Mouse (Mus musculus) Patski (cell line): ENCODE results near the gene Tmem132a. TPM values are rescaled to one million over a fixed set of nuclear protein-coding genes. Genes with fewer than 3 reads are reported as not detected.

Experiments used
- ATAC-seq: fragments of 100-300 bp; one replicate; pipeline ENCODE4 v1.8.0; 2021
- CTCF ChIA-PET: fragments of 350-600 bp; sonication (Branson Sonifier 250); formaldehyde crosslinking; loops from one replicate; lab custom pipeline; 2022; ENCODE audit warnings: inconsistent platforms; lab: Charles Lee
- POLR2A ChIA-PET: fragments of 350-600 bp; sonication (Branson Sonifier 250); formaldehyde crosslinking; loops from one replicate; lab custom pipeline; 2022; ENCODE audit warnings: antibody characterized with exemption, inconsistent platforms; lab: Charles Lee
- DNase-seq: peaks from one replicate; pipeline ENCODE4 v3.0.0-alpha.2; 2011; ENCODE audit warnings: low read depth, low spot score
- H3K27me3 ChIP-seq: fragments of 371-371 bp; one replicate; pipeline ENCODE4 v1.5.1; 2021
- CTCF ChIP-seq: fragments of 100-300 bp; IDR thresholded peaks from one replicate; pipeline ENCODE4 v1.5.1; 2021
- in situ Hi-C: fragments of 300-500 bp; cut with MboI; formaldehyde crosslinking; loops from 3 replicates; pipeline ENCODE4 v1.11.1; 2018; ENCODE audit warnings: low pct_unique_long_range_greater_than_20kb, mixed read lengths
- polyA plus RNA-seq: library from polyadenylated mRNA; unstranded; gene quantifications from one replicate; pipeline ENCODE4 v1.2.3, GENCODE M21; 2021

Tmem132a gene
- polyA plus RNA-seq, 1 experiment from 2014 or later = 114 TPM

DNA sequence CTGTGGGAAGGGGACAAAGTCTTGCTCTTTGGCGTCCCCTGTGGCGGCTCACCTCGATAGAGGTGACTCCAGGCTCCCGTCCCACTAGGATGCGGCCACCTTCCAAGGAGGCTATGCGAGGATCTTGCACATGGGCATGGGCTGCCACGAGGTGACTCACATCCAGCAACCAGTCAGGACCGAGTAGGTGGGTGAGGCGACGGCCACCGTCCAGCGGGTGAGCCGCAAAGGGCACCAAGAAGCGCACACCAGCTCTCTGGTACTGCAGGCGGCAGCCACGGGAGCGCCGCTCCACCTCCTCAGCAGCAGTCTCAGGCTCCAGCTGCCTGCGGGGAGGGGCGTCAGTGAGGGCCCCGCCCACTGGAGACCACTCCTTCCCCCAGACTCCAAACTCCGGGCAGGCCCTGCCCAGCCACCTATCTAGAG, 9.7 kb downstream of the Tmem132a start:
- in situ Hi-C loops = no loop called here
- ATAC-seq (no peak), DNase-seq (no peak)
- no peaks in the 10 kb centered on the region for H3K27me3 ChIP-seq
- POLR2A ChIA-PET = interaction anchor here (0.7 kb wide), 1 partner anchor 35 kb away, joined by 3 read pairs; no protein-coding TSS in a partner anchor
- CTCF ChIA-PET = interaction anchor here (1.5 kb wide), 1 partner anchor 24 kb away, joined by 3 read pairs; no protein-coding TSS in a partner anchor
- TF ChIP-seq CTCF = no peak

GRCm38 (mm10) chr19:10856520-10856919, 13.2 kb downstream of the Tmem132a start:
- no peaks in the 10 kb centered on the region for H3K27me3 ChIP-seq
- TF ChIP-seq CTCF = no peak
- in situ Hi-C loops = no loop called here
- no peak for ATAC-seq
- ChIA-PET CTCF (no interaction called here), POLR2A (no interaction called here)
- no peak for DNase-seq

GRCm38 (mm10) chr19:10855422-10855821, 14.3 kb downstream of the Tmem132a start:
- POLR2A ChIA-PET = interaction anchor here (0.6 kb wide), 1 partner anchor 275 kb away, joined by 9 read pairs; no protein-coding TSS in a partner anchor
- DNase-seq (no peak), ATAC-seq (no peak)
- in situ Hi-C loops = no loop called here
- CTCF ChIA-PET = interaction anchor here (1.2 kb wide), 1 partner anchor 12 kb away, joined by 4 read pairs; no protein-coding TSS in a partner anchor
- no peaks in the 10 kb centered on the region for H3K27me3 ChIP-seq
- TF ChIP-seq CTCF = no peak

DNA sequence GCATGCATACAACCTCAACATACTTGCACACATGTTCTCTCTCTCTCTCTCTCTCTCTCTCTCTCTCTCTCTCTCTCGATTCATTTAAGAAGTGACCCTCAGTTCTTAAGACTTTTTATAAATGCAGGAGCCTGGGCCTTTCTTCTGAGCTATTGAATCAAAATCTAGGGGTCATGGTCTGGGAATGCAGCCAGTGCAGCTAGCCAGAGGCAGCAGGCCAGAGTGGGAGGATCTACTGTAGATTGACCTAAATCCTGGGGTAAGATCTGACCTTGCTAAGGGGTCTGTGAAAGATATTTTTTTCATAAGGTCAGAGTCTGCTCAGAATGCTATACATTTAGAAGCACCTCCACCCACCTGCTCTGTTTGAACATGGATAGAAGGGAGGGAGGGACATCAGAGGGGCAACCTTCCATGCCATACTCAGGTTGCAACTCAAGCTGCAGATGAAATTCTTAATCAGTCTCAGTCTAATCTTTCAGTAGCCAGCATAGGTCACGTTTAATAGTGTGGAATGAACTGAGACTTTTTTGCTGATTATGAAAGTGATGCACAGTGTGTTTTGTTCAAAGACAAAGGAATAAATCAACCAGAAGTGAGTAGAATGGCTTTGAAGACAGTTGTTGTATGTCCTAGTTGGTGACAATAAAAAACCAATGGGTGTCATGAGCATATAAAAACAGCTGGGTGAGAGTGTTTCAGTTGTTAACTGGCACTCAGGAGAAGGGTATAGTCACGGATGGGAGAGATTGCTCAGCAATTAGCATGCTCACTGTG, 22.2 kb downstream of the Tmem132a start:
- ChIA-PET CTCF (interaction anchor here (1.3 kb wide), 1 partner anchor 14 kb away, joined by 5 read pairs; no protein-coding TSS in a partner anchor), POLR2A (no interaction called here)
- no peak for TF ChIP-seq CTCF
- in situ Hi-C loops = loop anchor here (10.0 kb wide), 1 partner anchor 133 kb away; no protein-coding TSS in a partner anchor
- ATAC-seq = no peak
- no peak for DNase-seq
- H3K27me3 ChIP-seq = no peaks in the 10 kb centered on the region

GRCm38 (mm10) chr19:10846150-10846549, 23.6 kb downstream of the Tmem132a start:
- ATAC-seq (no peak), DNase-seq (no peak)
- in situ Hi-C loops = loop anchor here (10.0 kb wide), 1 partner anchor 131 kb away; no protein-coding TSS in a partner anchor
- H3K27me3 ChIP-seq = no peaks in the 10 kb centered on the region
- ChIA-PET CTCF (interaction anchor here (0.8 to 1.3 kb wide), 2 partner anchors 13 to 137 kb away, joined by 3 to 5 read pairs; no protein-coding TSS in a partner anchor), POLR2A (interaction anchor here (1.1 kb wide), 1 partner anchor 34 kb away, joined by 3 read pairs; no protein-coding TSS in a partner anchor)
- TF ChIP-seq CTCF = no peak

GRCm38 (mm10) chr19:10845454-10845853, 24.3 kb downstream of the Tmem132a start:
- in situ Hi-C loops = loop anchor here (10.0 kb wide), 1 partner anchor 131 kb away; no protein-coding TSS in a partner anchor
- CTCF ChIA-PET = no interaction called here
- ATAC-seq = no peak

GRCm38 (mm10) chr19:10844206-10844605, 25.5 kb downstream of the Tmem132a start:
- no peak for DNase-seq
- ATAC-seq = no peak
- TF ChIP-seq CTCF = no peak
- in situ Hi-C loops = loop anchor here (10.0 kb wide), 1 partner anchor 129 kb away; no protein-coding TSS in a partner anchor
- ChIA-PET CTCF (interaction anchor here (1.4 kb wide), 1 partner anchor 12 kb away, joined by 3 read pairs; no protein-coding TSS in a partner anchor), POLR2A (no interaction called here)
- H3K27me3 ChIP-seq = no peaks in the 10 kb centered on the region

More at GRCm38 (mm10) chr19:10845454-10845853, 24.3 kb downstream of the Tmem132a start:
- POLR2A ChIA-PET = no interaction called here
- no peaks in the 10 kb centered on the region for H3K27me3 ChIP-seq
- TF ChIP-seq CTCF = no peak
- DNase-seq = no peak

DNA sequence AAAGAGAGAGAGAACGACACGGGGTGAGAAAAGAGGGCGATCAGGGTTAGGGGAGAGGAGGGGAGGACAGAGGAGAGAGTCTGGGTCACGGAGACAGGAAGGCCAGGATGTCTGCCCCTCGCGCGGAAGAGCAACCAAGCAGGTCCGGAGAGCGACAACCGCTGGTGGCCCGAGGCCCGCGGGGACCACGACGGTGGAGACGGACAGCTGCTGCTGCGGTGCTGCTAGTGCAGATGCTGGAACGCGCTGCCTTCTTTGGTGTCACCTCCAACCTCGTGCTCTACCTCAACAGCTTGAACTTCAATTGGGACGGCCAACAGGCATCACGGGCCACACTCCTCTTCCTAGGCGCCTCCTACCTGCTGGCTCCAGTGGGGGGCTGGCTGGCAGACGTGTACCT, 26.8 kb downstream of the Tmem132a start:
- ChIA-PET POLR2A (no interaction called here), CTCF (interaction anchor here (1.4 kb wide), 1 partner anchor 11 kb away, joined by 3 read pairs; no protein-coding TSS in a partner anchor)
- TF ChIP-seq CTCF = no peak
- DNase-seq (no peak), ATAC-seq (no peak)
- in situ Hi-C loops = loop anchor here (10.0 kb wide), 1 partner anchor 128 kb away; no protein-coding TSS in a partner anchor
- H3K27me3 ChIP-seq = no peaks in the 10 kb centered on the region

- DNase-seq (no peak), ATAC-seq (no peak)
- CTCF ChIA-PET = no interaction called here
- in situ Hi-C loops = loop anchor here (10.0 kb wide), 1 partner anchor 127 kb away; no protein-coding TSS in a partner anchor
- H3K27me3 ChIP-seq = no peaks in the 10 kb centered on the region
- TF ChIP-seq CTCF = no peak
- POLR2A ChIA-PET = no interaction called here
Measured at GRCm38 (mm10) chr19:10841721-10842626, 27.8 kb downstream of the Tmem132a start.
